Mouse (Mus musculus): ENCODE data around the gene Tfe3. TPM values are rescaled to one million over a fixed set of nuclear protein-coding genes. Genes with fewer than 3 reads are reported as not detected.

Tfe3 gene
- total RNA-seq, 2 experiments from 2014 or later = 22.3 to 45.9 TPM

- ATAC-seq (ENCODE audit: poor library complexity, severe bottlenecking) = no peak
Measured at GRCm38 (mm10) chrX:7750432-7751116, 11.8 kb upstream of the Tfe3 start, which contains the start of gene Ccdc120. Gene Ccdc120, minus strand, starts transcription at chrX:7750905.

GRCm38 (mm10) chrX:7753627-7754026 lies 8.7 kb upstream of the Tfe3 start:
- peak; percentile 73 for ATAC-seq (ENCODE audit: poor library complexity, severe bottlenecking)

- ATAC-seq (ENCODE audit: poor library complexity, severe bottlenecking) = no peak
Measured at GRCm38 (mm10) chrX:7762921-7763197, 499 bp downstream of the Tfe3 start.

- peak; percentile 45 for ATAC-seq (ENCODE audit: poor library complexity, severe bottlenecking)
Measured at GRCm38 (mm10) chrX:7763631-7764393, 1.5 kb downstream of the Tfe3 start.

GRCm38 (mm10) chrX:7764657-7765280 lies 2.4 kb downstream of the Tfe3 start:
- no peak for ATAC-seq (ENCODE audit: poor library complexity, severe bottlenecking)

- no peak for ATAC-seq (ENCODE audit: poor library complexity, severe bottlenecking)
Measured at GRCm38 (mm10) chrX:7765281-7765670, 2.9 kb downstream of the Tfe3 start.

GRCm38 (mm10) chrX:7765764-7766163 lies 3.4 kb downstream of the Tfe3 start:
- ATAC-seq (ENCODE audit: poor library complexity, severe bottlenecking) = peak; percentile 31

- no peak for ATAC-seq (ENCODE audit: poor library complexity, severe bottlenecking)
Measured at GRCm38 (mm10) chrX:7769302-7770017, 7.1 kb downstream of the Tfe3 start.

- ATAC-seq (ENCODE audit: poor library complexity, severe bottlenecking) = no peak
Measured at GRCm38 (mm10) chrX:7772766-7773165, 10.4 kb downstream of the Tfe3 start.

GRCm38 (mm10) chrX:7775501-7776205 lies 13.3 kb downstream of the Tfe3 start:
- ATAC-seq (ENCODE audit: poor library complexity, severe bottlenecking) = no peak

GRCm38 (mm10) chrX:7776329-7777082 lies 14.1 kb downstream of the Tfe3 start:
- peak; percentile 76 for ATAC-seq (ENCODE audit: poor library complexity, severe bottlenecking)

GRCm38 (mm10) chrX:7778450-7779244 lies 16.3 kb downstream of the Tfe3 start:
- ATAC-seq (ENCODE audit: poor library complexity, severe bottlenecking) = no peak

GRCm38 (mm10) chrX:7779294-7779693 lies 16.9 kb downstream of the Tfe3 start:
- no peak for ATAC-seq (ENCODE audit: poor library complexity, severe bottlenecking)

- ATAC-seq (ENCODE audit: poor library complexity, severe bottlenecking) = no peak
Measured at GRCm38 (mm10) chrX:7782603-7783092, 20.3 kb downstream of the Tfe3 start.

GRCm38 (mm10) chrX:7789542-7790136 lies 27.3 kb downstream of the Tfe3 start, which contains the start of gene Gripap1:
Gene Gripap1, plus strand, starts transcription at chrX:7789765.
- peak; percentile 97 for ATAC-seq (ENCODE audit: poor library complexity, severe bottlenecking)

- ATAC-seq (ENCODE audit: poor library complexity, severe bottlenecking) = no peak
Measured at GRCm38 (mm10) chrX:7790309-7790708, 27.9 kb downstream of the Tfe3 start.

- 0 out of 2 replicates have a peak, but pooled peaks have one; percentile 26 for ATAC-seq (ENCODE audit: poor library complexity, severe bottlenecking)
Measured at GRCm38 (mm10) chrX:7793361-7793760, 31.0 kb downstream of the Tfe3 start.

- ATAC-seq (ENCODE audit: poor library complexity, severe bottlenecking) = no peak
Measured at GRCm38 (mm10) chrX:7795016-7795415, 32.7 kb downstream of the Tfe3 start.
